Mouse (Mus musculus) midbrain, embryonic 14.5 days (tissue): Measurements from ENCODE around the gene Arl2. TPM values are rescaled to one million over a fixed set of nuclear protein-coding genes. Genes with fewer than 3 reads are reported as not detected.

Experiments used
- ATAC-seq: fragments of 200-750 bp; cut with Nextera tagmentation; 2 replicates; pipeline ENCODE4 v1.8.0; 2017; ENCODE audit warnings: moderate number of reproducible peaks, moderate library complexity; ENCODE audit not compliant: low FRiP score, low TSS enrichment
- DNase-seq: peaks from one replicate; pipeline ENCODE4 v3.0.0-alpha.2; 2015
- H3K27ac ChIP-seq: fragments of 300-500 bp; sonication (generic); replicated peaks from 2 replicates; pipeline ENCODE4 v1.5.1; 2014; ENCODE audit warnings: mild to moderate bottlenecking, low read depth, low read length, moderate library complexity
- H3K27me3 ChIP-seq: fragments of 300-500 bp; sonication (generic); 2 replicates; pipeline ENCODE4 v1.6.1; 2014; ENCODE audit warnings: low read length, control low read depth, mixed read lengths; ENCODE audit not compliant: control insufficient read depth, insufficient read depth
- H3K36me3 ChIP-seq: fragments of 300-500 bp; sonication (generic); 2 replicates; pipeline ENCODE4 v1.6.1; 2014; ENCODE audit warnings: low read length, control low read depth; ENCODE audit not compliant: control insufficient read depth, insufficient read depth
- H3K4me1 ChIP-seq: fragments of 300-500 bp; sonication (generic); 2 replicates; pipeline ENCODE4 v1.6.1; 2014; ENCODE audit warnings: mild to moderate bottlenecking, antibody characterized with exemption, low read length, control low read depth; ENCODE audit not compliant: control insufficient read depth, insufficient read depth
- H3K4me2 ChIP-seq: fragments of 300-500 bp; sonication (generic); 2 replicates; pipeline ENCODE4 v1.6.1; 2014; ENCODE audit warnings: mild to moderate bottlenecking, low read length, moderate library complexity
- H3K4me3 ChIP-seq: fragments of 300-500 bp; sonication (generic); replicated peaks from 2 replicates; pipeline ENCODE4 v1.5.1; 2014; ENCODE audit warnings: low read depth, low read length
- H3K9ac ChIP-seq: fragments of 300-500 bp; sonication (generic); replicated peaks from 2 replicates; pipeline ENCODE4 v1.6.1; 2014; ENCODE audit warnings: mild to moderate bottlenecking, low read length, moderate library complexity
- H3K9me3 ChIP-seq: fragments of 300-500 bp; sonication (generic); 2 replicates; pipeline ENCODE4 v1.6.1; 2016; ENCODE audit warnings: low read length, control low read depth, mixed read lengths; ENCODE audit not compliant: control insufficient read depth
- WGBS: fragments of 180-500 bp; shearing (Covaris S2); extraction: QIAGEN DNeasy Blood & Tissue Kit; methylation state at CpG from one replicate; pipeline ENCODE4 v1.1.7; 2014; 5-methylcytosine and 5-hydroxymethylcytosine counted together
- polyA plus RNA-seq: library from polyadenylated mRNA; unstranded; fragments of >200 nt; fragmentation: Nextera tagmentation; extraction: Ambion mirVana; gene quantifications from 2 replicates; pipeline ENCODE4 v1.2.1, GENCODE M21; 2014

The Arl2 gene
- polyA plus RNA-seq, 1 experiment from 2014 or later: 104 TPM

DNA sequence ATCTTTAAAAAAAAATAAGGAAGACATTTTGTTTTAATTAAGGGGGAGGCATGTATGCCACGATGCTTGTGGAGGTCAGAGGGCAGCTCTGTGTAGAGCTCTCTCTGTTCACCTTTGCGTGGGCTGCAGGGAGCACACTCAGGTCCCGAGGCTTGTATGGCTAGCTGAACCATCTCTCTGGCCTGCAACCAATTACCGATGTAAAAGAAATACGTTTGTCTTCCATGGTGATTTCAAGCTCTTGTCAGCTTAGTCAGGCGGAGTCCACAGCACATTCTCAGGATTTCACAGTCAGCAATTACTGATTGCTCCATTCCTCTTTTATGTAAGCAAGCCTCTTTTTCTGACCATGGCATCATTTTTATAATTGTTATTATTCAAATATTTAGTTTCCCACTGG is 40.2 kb downstream of the Arl2 start:
- no peak overlapping the region for H3K4me2 ChIP-seq
- H3K4me1 ChIP-seq: no peaks in the 10 kb centered on the region
- no peak overlapping the region for H3K9ac ChIP-seq
- no peak overlapping the region for H3K4me3 ChIP-seq
- 78% methylated on average over 6 of the region's 6 CpGs for WGBS
- no peaks in the 10 kb centered on the region for H3K9me3 ChIP-seq
- DNase-seq: no peak
- no peaks in the 10 kb centered on the region for H3K27me3 ChIP-seq
- no peak for ATAC-seq
- no peaks in the 10 kb centered on the region for H3K36me3 ChIP-seq
- no peak overlapping the region for H3K27ac ChIP-seq

DNA sequence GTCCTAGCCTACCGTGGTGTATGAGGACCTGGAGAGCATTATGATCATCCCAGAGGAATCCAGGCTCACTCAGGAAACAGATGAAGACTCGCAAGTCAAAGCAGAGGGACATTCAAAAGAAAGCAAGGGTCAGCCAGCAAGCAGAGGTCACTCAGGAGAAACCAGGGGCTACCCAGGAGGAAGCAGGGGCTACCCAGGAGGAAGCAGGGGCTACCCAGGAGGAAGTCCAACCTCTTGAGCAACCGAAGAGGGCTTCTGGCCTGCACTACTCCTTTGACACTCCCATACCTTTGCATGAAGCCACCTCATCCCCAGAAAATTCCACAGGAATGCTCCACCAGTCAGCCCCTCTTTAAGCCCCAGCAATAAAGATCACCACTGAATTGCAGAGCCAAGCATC is 43.5 kb downstream of the Arl2 start:
- no peaks in the 10 kb centered on the region for H3K9me3 ChIP-seq
- ATAC-seq (no peak), DNase-seq (no peak)
- no peak overlapping the region for H3K4me2 ChIP-seq
- no peak overlapping the region for H3K4me3 ChIP-seq
- WGBS: 94% methylated on average over 3 of the region's 3 CpGs
- H3K9ac ChIP-seq: no peak overlapping the region
- H3K4me1 ChIP-seq: no peaks in the 10 kb centered on the region
- H3K27me3 ChIP-seq: no peaks in the 10 kb centered on the region
- H3K27ac ChIP-seq: no peak overlapping the region
- H3K36me3 ChIP-seq: no peaks in the 10 kb centered on the region

GRCm38 (mm10) chr19:6094119-6094518 is 47.2 kb downstream of the Arl2 start, which contains the start of gene AC131692.1:
TSS of gene AC131692.1 (plus strand) at chr19:6094419.
- 90% methylated on average over 7 of the region's 7 CpGs for WGBS
- Histone ChIP-seq H3K27me3 (no peaks in the 10 kb centered on the region), H3K27ac (no peak within 1 kb of the TSS), H3K9ac (no peak within 1 kb of the TSS), H3K9me3 (no peaks in the 10 kb centered on the region), H3K4me3 (no peak within 1 kb of the TSS), H3K4me1 (no peaks in the 10 kb centered on the region), H3K36me3 (peaks cover 5% of the 10 kb centered on the region; the same call in 1 of the 2 replicates), H3K4me2 (no peak within 1 kb of the TSS)
- no peak for DNase-seq
- no peak for ATAC-seq

- no peak for ATAC-seq
- H3K4me1 ChIP-seq: peaks cover 15% of the 10 kb centered on the region
- WGBS: 94% methylated on average over 13 of the region's 13 CpGs
Observed at GRCm38 (mm10) chr19:6088841-6089240, 52.5 kb downstream of the Arl2 start.

GRCm38 (mm10) chr19:6085417-6085879 is 55.9 kb downstream of the Arl2 start:
- DNase-seq: peak; percentile 65
- ATAC-seq: 0 out of 2 replicates have a peak, but pooled peaks have one; percentile 51
- Histone ChIP-seq H3K36me3 (peaks cover 21% of the 10 kb centered on the region), H3K4me2 (peak overlapping the region; percentile 88), H3K27me3 (no peaks in the 10 kb centered on the region), H3K9me3 (no peaks in the 10 kb centered on the region), H3K9ac (no peak overlapping the region; the same call in 1 of the 2 replicates), H3K4me3 (peak overlapping the region; percentile 69), H3K4me1 (peaks cover 16% of the 10 kb centered on the region), H3K27ac (no peak overlapping the region)
- WGBS: under 1% methylated on average over 17 of the region's 17 CpGs

More at GRCm38 (mm10) chr19:6088841-6089240, 52.5 kb downstream of the Arl2 start:
- Histone ChIP-seq H3K27me3 (no peaks in the 10 kb centered on the region), H3K27ac (no peak overlapping the region), H3K9me3 (no peaks in the 10 kb centered on the region), H3K4me2 (no peak overlapping the region), H3K36me3 (peaks cover 5% of the 10 kb centered on the region; the same call in 1 of the 2 replicates), H3K4me3 (no peak overlapping the region), H3K9ac (no peak overlapping the region)
- no peak for DNase-seq

- H3K9me3 ChIP-seq: no peaks in the 10 kb centered on the region
- H3K27me3 ChIP-seq: no peaks in the 10 kb centered on the region
- peaks cover 26% of the 10 kb centered on the region for H3K36me3 ChIP-seq
- peak; percentile 99 for DNase-seq
- whole genome bisulfite sequencing: under 1% methylated on average over 58 of the region's 58 CpGs
- H3K27ac ChIP-seq: peak within 1 kb of the TSS; percentile 74
- peak within 1 kb of the TSS; percentile 88 for H3K4me2 ChIP-seq
- ATAC-seq: peak; percentile 89
- H3K9ac ChIP-seq: peak within 1 kb of the TSS; percentile 69
- peak within 1 kb of the TSS; percentile 69 for H3K4me3 ChIP-seq
- H3K4me1 ChIP-seq: peaks cover 16% of the 10 kb centered on the region
Observed at GRCm38 (mm10) chr19:6084478-6085248, 56.7 kb downstream of the Arl2 start, which contains the start of the genes Zfpl1 and Cdca5. TSS of gene Zfpl1 (minus strand) at chr19:6084956. TSS of gene Cdca5 (plus strand) at chr19:6084983.

Other genes with a start within 250 kb of the Arl2 start
- 9.9 and 10.8 TPM in 2 replicates for gene Tigd3, start 247.4 kb downstream of the Arl2 start, polyA plus RNA-seq
- 96.6 and 108 TPM in 2 replicates for gene Dpf2, start 228.5 kb downstream of the Arl2 start, polyA plus RNA-seq
- 12.3 and 16.2 TPM in 2 replicates for gene Cdc42ep2, start 216.7 kb downstream of the Arl2 start, polyA plus RNA-seq
- 17.6 and 23.4 TPM in 2 replicates for gene Pola2, start 177.3 kb downstream of the Arl2 start, polyA plus RNA-seq
- gene Slc22a20, start 155.4 kb downstream of the Arl2 start, polyA plus RNA-seq: not detected in 2 replicates
- 2.4 and 2.6 TPM in 2 replicates for gene Capn1, start 125.7 kb downstream of the Arl2 start, polyA plus RNA-seq
- gene Syvn1, start 95.0 kb downstream of the Arl2 start, polyA plus RNA-seq: 28.8 and 33.6 TPM in 2 replicates
- gene Mrpl49, start 83.8 kb downstream of the Arl2 start, polyA plus RNA-seq: 72.9 and 73.0 TPM in 2 replicates
- 602 and 698 TPM in 2 replicates for gene Fau, start 83.7 kb downstream of the Arl2 start, polyA plus RNA-seq
- 32.4 and 37.9 TPM in 2 replicates for gene Znhit2, start 80.4 kb downstream of the Arl2 start, polyA plus RNA-seq
- gene Tm7sf2, start 73.2 kb downstream of the Arl2 start, polyA plus RNA-seq: 43.7 and 57.6 TPM in 2 replicates
- gene Vps51, start 64.3 kb downstream of the Arl2 start, polyA plus RNA-seq: 86.1 and 86.7 TPM in 2 replicates
- gene Tmem262, start 61.5 kb downstream of the Arl2 start, polyA plus RNA-seq: not detected in 2 replicates
- 0.92 and 1.6 TPM in 2 replicates for gene Gm28374, start 59.3 kb downstream of the Arl2 start, polyA plus RNA-seq
- 85.5 and 90.6 TPM in 2 replicates for gene Zfpl1, start 56.6 kb downstream of the Arl2 start, polyA plus RNA-seq
- gene Cdca5, start 56.6 kb downstream of the Arl2 start, polyA plus RNA-seq: 4.7 and 8.6 TPM in 2 replicates
- gene AC131692.1, start 47.1 kb downstream of the Arl2 start, polyA plus RNA-seq: not detected in 2 replicates
- 0.31 and 0.49 TPM in 2 replicates for gene Naaladl1, start 35.8 kb downstream of the Arl2 start, polyA plus RNA-seq
- gene Sac3d1, start 22.9 kb downstream of the Arl2 start, polyA plus RNA-seq: 45.8 and 56.6 TPM in 2 replicates
- 49.8 and 67.4 TPM in 2 replicates for gene Snx15, start 13.2 kb downstream of the Arl2 start, polyA plus RNA-seq
- 0.25 TPM in 1 of 2 replicates, not detected in the other for gene Batf2, start 565 bp downstream of the Arl2 start, polyA plus RNA-seq
- gene Majin, start 42.8 kb upstream of the Arl2 start, polyA plus RNA-seq: not detected in 2 replicates
- not detected in 2 replicates for gene Gpha2, start 84.8 kb upstream of the Arl2 start, polyA plus RNA-seq
- 117 and 142 TPM in 2 replicates for gene Ppp2r5b, start 94.3 kb upstream of the Arl2 start, polyA plus RNA-seq
- gene Atg2a, start 100.1 kb upstream of the Arl2 start, polyA plus RNA-seq: 13.7 and 15.4 TPM in 2 replicates
- gene Ehd1, start 135.2 kb upstream of the Arl2 start, polyA plus RNA-seq: 75.0 and 80.1 TPM in 2 replicates
- 0.43 and 1.3 TPM in 2 replicates for gene Cdc42bpg, start 164.9 kb upstream of the Arl2 start, polyA plus RNA-seq
- 54.8 and 55.4 TPM in 2 replicates for gene Men1, start 193.4 kb upstream of the Arl2 start, polyA plus RNA-seq
- gene Map4k2, start 199.6 kb upstream of the Arl2 start, polyA plus RNA-seq: 14.3 and 18.8 TPM in 2 replicates
- gene Sf1, start 222.1 kb upstream of the Arl2 start, polyA plus RNA-seq: 99.6 and 125 TPM in 2 replicates
- gene Pygm, start 242.9 kb upstream of the Arl2 start, polyA plus RNA-seq: 2.0 and 2.9 TPM in 2 replicates